Mouse (Mus musculus) intestine, postnatal 0 days (tissue): ENCODE data around the gene Vps37c. TPM values are rescaled to one million over a fixed set of nuclear protein-coding genes. Genes with fewer than 3 reads are reported as not detected.
A peak's percentile ranks its signal among the peaks of the same experiment; 100 is the strongest.

ENCODE experiments used
- ATAC-seq: fragments of 200-750 bp; cut with Nextera tagmentation; 2 replicates; pipeline ENCODE4 v1.8.0; 2017; ENCODE audit warnings: mild to moderate bottlenecking, moderate TSS enrichment, moderate library complexity
- H3K27ac ChIP-seq: fragments of 300-500 bp; sonication (generic); 2 replicates; pipeline ENCODE4 v1.5.1; 2014; ENCODE audit warnings: mild to moderate bottlenecking, low read depth, low read length, moderate library complexity
- H3K27me3 ChIP-seq: fragments of 300-500 bp; sonication (generic); replicated peaks from 2 replicates; pipeline ENCODE4 v1.6.1; 2014; ENCODE audit warnings: low read length, mixed read lengths; ENCODE audit not compliant: control insufficient read depth, insufficient read depth
- H3K36me3 ChIP-seq: fragments of 300-500 bp; sonication (generic); 2 replicates; pipeline ENCODE4 v1.6.1; 2014; ENCODE audit warnings: mild to moderate bottlenecking, moderate library complexity; ENCODE audit not compliant: control insufficient read depth, insufficient read depth
- H3K4me1 ChIP-seq: fragments of 300-500 bp; sonication (generic); replicated peaks from 2 replicates; pipeline ENCODE4 v1.6.1; 2014; ENCODE audit warnings: antibody characterized with exemption, low read length, mixed read lengths; ENCODE audit not compliant: control insufficient read depth, insufficient read depth
- H3K4me2 ChIP-seq: fragments of 300-500 bp; sonication (generic); replicated peaks from 2 replicates; pipeline ENCODE4 v1.6.1; 2014; ENCODE audit warnings: low read depth, mild to moderate bottlenecking, moderate library complexity
- H3K4me3 ChIP-seq: fragments of 300-500 bp; sonication (generic); 2 replicates; pipeline ENCODE4 v1.5.1; 2014; ENCODE audit warnings: low read depth, low read length
- H3K9ac ChIP-seq: fragments of 300-500 bp; sonication (generic); 2 replicates; pipeline ENCODE4 v1.6.1; 2014; ENCODE audit warnings: mild to moderate bottlenecking, low read depth, low read length
- H3K9me3 ChIP-seq: fragments of 300-500 bp; sonication (generic); 2 replicates; pipeline ENCODE4 v1.6.1; 2016; ENCODE audit warnings: mixed run types; ENCODE audit not compliant: control insufficient read depth
- CTCF ChIP-seq: sonication (generic); IDR thresholded peaks from 2 replicates; pipeline ENCODE4 v1.5.1; 2016; ENCODE audit warnings: low read depth, mild to moderate bottlenecking, control low read depth, antibody characterized with exemption, moderate library complexity
- WGBS: fragments of 180-500 bp; shearing (Covaris S2); extraction: QIAGEN DNeasy Blood & Tissue Kit; methylation state at CpG from one replicate; pipeline ENCODE4 v1.1.7; 2014; 5-methylcytosine and 5-hydroxymethylcytosine counted together
- polyA plus RNA-seq: library from polyadenylated mRNA; unstranded; fragments of >200 nt; fragmentation: Nextera tagmentation; extraction: Ambion mirVana; gene quantifications from 2 replicates; pipeline ENCODE4 v1.2.1, GENCODE M21; 2015

Gene Vps37c
- polyA plus RNA-seq, 1 experiment from 2014 or later = 32.2 TPM

GRCm38 (mm10) chr19:10714168-10714567 lies 25.6 kb downstream of the Vps37c start:
- no peaks in the 10 kb centered on the region for H3K4me1 ChIP-seq
- no peak for ATAC-seq
- no peak overlapping the region for H3K4me3 ChIP-seq
- no peak overlapping the region for H3K27ac ChIP-seq
- H3K9me3 ChIP-seq = no peaks in the 10 kb centered on the region
- H3K27me3 ChIP-seq = no peaks in the 10 kb centered on the region
- no peak for TF ChIP-seq CTCF
- H3K36me3 ChIP-seq = peaks cover 45% of the 10 kb centered on the region
- WGBS = 83% methylated on average over 6 of the region's 6 CpGs
- H3K4me2 ChIP-seq = no peak overlapping the region
- H3K9ac ChIP-seq = no peak overlapping the region

- Histone ChIP-seq H3K36me3 (peaks cover 44% of the 10 kb centered on the region), H3K27me3 (no peaks in the 10 kb centered on the region), H3K9ac (no peak overlapping the region), H3K4me2 (no peak overlapping the region), H3K4me3 (no peak overlapping the region), H3K9me3 (no peaks in the 10 kb centered on the region), H3K4me1 (no peaks in the 10 kb centered on the region), H3K27ac (no peak overlapping the region)
- ATAC-seq = peak; percentile 55
- peak; percentile 87 for TF ChIP-seq CTCF
- 46% methylated on average over 4 of the region's 4 CpGs for WGBS
Observed at GRCm38 (mm10) chr19:10714682-10715475, 26.3 kb downstream of the Vps37c start.

- no peak overlapping the region for H3K4me2 ChIP-seq
- no peaks in the 10 kb centered on the region for H3K4me1 ChIP-seq
- 92% methylated on average over 6 of the region's 6 CpGs for WGBS
- no peak for ATAC-seq
- no peak overlapping the region; the same call in 1 of the 2 replicates for H3K27ac ChIP-seq
- TF ChIP-seq CTCF = no peak
- H3K9ac ChIP-seq = no peak overlapping the region
- no peaks in the 10 kb centered on the region for H3K9me3 ChIP-seq
- peaks cover 40% of the 10 kb centered on the region for H3K36me3 ChIP-seq
- no peaks in the 10 kb centered on the region for H3K27me3 ChIP-seq
- no peak overlapping the region for H3K4me3 ChIP-seq
Observed at GRCm38 (mm10) chr19:10715476-10715875, 26.9 kb downstream of the Vps37c start.

GRCm38 (mm10) chr19:10718251-10718775 lies 29.8 kb downstream of the Vps37c start:
- Histone ChIP-seq H3K27ac (no peak overlapping the region), H3K27me3 (no peaks in the 10 kb centered on the region), H3K9me3 (no peaks in the 10 kb centered on the region), H3K4me3 (no peak overlapping the region), H3K4me2 (no peak overlapping the region), H3K4me1 (no peaks in the 10 kb centered on the region), H3K9ac (no peak overlapping the region), H3K36me3 (peaks cover 11% of the 10 kb centered on the region)
- ATAC-seq = no peak
- no peak for TF ChIP-seq CTCF
- 66% methylated on average over 7 of the region's 7 CpGs for WGBS

- Histone ChIP-seq H3K36me3 (no peaks in the 10 kb centered on the region), H3K4me2 (no peak overlapping the region), H3K9ac (no peak overlapping the region), H3K27ac (no peak overlapping the region), H3K4me1 (no peaks in the 10 kb centered on the region), H3K4me3 (no peak overlapping the region), H3K9me3 (no peaks in the 10 kb centered on the region), H3K27me3 (no peaks in the 10 kb centered on the region)
- WGBS = 52% methylated on average over 2 of the region's 2 CpGs
- ATAC-seq = no peak
- TF ChIP-seq CTCF = no peak
Observed at GRCm38 (mm10) chr19:10719751-10720150, 31.2 kb downstream of the Vps37c start.

- Histone ChIP-seq H3K36me3 (no peaks in the 10 kb centered on the region), H3K4me2 (no peak overlapping the region), H3K9ac (no peak overlapping the region), H3K4me3 (no peak overlapping the region), H3K27ac (no peak overlapping the region), H3K4me1 (no peaks in the 10 kb centered on the region), H3K9me3 (no peaks in the 10 kb centered on the region), H3K27me3 (no peaks in the 10 kb centered on the region)
- WGBS = 33% methylated on average over 3 of the region's 3 CpGs
- no peak for TF ChIP-seq CTCF
- no peak for ATAC-seq
Observed at GRCm38 (mm10) chr19:10720524-10720923, 32.0 kb downstream of the Vps37c start.
